Mouse (Mus musculus) gastrocnemius, adult 18-20 months (tissue): ENCODE data around the gene Zfp36l3. TPM values are rescaled to one million over a fixed set of nuclear protein-coding genes. Genes with fewer than 3 reads are reported as not detected.
"Not testable (repeated sequence)": the region's sequence is repeated elsewhere in the genome, so short reads cannot be mapped to it uniquely, and the experiment has no call there.

Experiments
- DNase-seq: peaks from one replicate; pipeline ENCODE4 v3.0.0; 2021; ENCODE audit warnings: low spot score
- long read RNA-seq, 2 experiments: library from polyadenylated mRNA; stranded (forward); transcript quantifications; one replicate each; pipeline ENCODE4 v2.0.0; 2021
- total RNA-seq, 2 experiments: library from RNA; stranded (reverse); gene quantifications; 2 replicates each; pipeline ENCODE4 v1.2.3; 2021

Gene Zfp36l3
- total RNA-seq: not detected
- long read RNA-seq, experiment 1: 0 reads
- long read RNA-seq, experiment 2: 0 reads

DNA sequence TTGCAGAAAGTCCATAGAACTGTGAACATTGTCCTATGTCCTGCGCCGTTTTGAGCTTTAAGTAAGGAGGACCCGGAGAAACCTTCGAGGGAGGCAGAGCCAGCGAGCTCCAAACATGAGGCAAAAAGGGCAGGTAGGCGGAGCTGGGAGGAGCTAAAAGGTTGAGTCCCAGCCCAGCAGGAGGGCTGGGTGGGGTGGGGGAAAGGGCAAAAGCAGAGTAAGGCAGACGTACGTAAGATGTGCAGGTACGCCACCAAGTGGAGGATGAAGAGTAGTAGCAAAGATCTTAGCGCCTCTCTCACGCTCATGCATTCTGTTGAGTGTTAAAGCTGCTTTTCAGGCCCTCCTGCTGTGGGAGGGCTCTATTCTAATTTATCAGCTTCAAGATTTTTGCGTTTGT lies at the start of gene Zfp36l3:
Zfp36l3 (minus strand) TSS at position 119 of the 400 bp plus-strand sequence.
- no peak for DNase-seq

DNA sequence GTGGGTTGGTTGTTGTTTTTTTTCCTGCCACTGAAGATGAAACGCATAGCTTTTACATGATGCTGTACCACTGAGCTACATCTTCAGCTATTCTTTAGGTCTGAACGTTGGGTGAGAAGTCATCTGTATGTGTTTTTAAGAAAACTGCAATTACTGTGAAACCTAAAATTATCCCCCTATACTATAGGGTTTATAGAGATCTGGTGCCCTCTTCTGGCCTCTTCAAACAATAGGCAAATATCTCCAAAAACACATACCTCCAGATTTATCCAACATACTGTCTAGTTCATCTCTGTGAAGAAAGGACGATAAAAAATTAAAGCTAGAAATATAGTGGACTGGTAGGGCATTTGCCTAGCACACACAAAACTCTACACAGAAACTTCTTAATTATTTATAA lies 22.9 kb upstream of the Zfp36l3 start:
- DNase-seq: no peak

DNA sequence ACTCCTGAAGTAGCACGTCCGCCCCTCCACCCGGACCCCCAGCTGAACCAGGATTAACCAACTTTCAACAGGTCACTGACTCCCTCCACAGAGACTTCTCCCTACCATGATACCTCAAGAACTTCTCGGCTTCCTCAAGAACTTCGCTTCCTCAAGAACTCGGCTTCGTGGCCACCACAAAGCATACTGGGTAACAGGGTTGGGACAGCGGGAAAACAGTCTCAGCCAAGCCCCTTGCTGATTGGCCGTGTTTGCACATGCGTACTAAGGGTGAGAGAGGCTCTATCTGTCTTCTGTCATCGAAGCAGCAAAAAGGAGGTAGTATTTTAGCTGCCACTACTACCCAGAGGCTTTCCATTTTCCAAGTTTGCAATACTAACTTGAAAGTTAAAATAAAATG lies 21.3 kb upstream of the Zfp36l3 start, which contains the start of gene Xlr:
Xlr (minus strand) TSS at position 188 of the 400 bp plus-strand sequence.
- not testable (repeated sequence) for DNase-seq

DNA sequence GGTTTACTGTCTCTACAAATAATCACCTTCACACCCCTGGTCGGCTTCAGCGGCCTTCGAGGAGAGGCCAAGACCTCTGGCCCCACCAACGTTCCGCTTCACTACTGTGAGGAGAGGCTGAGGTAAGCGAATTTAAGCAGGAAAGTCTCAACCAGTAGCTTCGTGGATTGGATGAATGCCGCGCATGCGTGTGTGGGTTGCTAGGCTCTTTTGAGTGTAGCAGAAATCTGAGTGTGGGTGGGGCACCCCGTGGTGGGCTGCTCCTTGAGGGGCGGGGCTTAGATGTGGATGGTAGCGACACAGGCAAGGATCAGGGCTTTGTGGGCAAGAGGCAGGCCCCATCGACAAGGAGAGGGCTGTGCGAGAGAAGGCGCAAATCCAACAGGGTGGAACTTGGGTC lies 18.5 kb downstream of the Zfp36l3 start, which contains the start of gene 1700013H16Rik:
1700013H16Rik (minus strand) TSS at position 96 of the 400 bp plus-strand sequence.
- no peak for DNase-seq

DNA sequence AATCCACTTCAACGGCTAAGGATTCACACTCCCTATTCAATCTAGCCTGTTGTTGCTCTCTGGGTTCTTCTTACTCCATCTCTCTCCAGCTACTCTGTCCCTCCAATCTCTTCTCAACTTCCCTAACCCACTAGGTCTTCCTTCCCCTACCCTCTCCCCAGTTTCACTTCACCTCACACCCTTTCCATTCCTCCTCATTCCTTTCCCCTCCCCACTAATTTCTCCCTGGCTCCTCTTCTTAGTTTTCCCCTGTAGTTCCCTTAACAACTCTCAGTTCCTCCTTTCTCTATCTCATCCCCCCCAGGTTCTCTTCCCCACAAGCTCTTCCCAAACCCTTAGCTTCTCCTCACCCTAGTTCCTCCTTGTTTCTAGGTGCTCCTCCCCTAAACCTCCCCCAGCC lies 23.3 kb downstream of the Zfp36l3 start:
- DNase-seq: no peak

DNA sequence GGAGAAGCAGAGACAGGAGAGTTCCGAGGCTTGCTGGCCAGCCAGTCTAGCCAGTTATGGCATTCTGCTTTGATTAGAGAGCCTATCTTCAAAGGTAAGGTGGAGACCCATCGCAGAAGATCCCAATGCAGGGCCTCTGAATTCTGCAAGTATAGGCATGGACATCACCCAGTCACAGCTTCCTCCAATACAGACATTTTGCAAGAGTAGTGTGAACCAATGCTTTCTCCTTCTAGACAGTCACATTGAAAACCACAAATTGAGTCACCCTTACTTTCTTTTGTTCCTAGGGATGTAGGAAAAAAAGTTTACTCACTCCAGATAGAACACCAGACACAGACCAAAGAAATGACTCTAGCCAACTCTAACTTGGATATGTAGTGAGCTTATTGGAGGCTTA lies 47.2 kb downstream of the Zfp36l3 start:
- no peak for DNase-seq

DNA sequence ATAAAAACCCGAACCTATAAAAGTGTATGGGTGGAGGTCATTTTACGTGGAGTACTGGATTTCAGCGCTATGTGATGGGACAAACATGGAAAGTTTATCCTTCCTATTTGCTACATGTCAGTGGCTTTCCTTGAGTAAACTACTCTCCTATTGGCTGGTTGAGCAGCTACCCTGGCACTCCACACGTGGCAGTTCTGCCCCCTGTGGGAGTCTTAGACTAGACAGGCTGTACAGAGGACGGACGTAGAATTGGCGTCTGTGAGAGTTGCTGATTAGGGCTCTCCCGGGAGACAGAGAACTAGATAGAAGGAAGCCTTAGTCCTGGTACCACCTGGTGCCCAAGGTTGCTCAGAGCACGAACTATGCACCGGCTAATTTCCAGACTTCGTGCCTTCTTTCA lies 51.6 kb downstream of the Zfp36l3 start, which contains the start of gene 4930502E18Rik:
4930502E18Rik (plus strand) TSS at position 231 of the 400 bp plus-strand sequence.
- no peak for DNase-seq

Other genes with a start within 250 kb of the Zfp36l3 start
- gene Rtl8c, start 168.4 kb downstream of the Zfp36l3 start, total RNA-seq: 1 to 10 TPM; 3.2 to 3.9 TPM
- gene Gm14597, start 167.4 kb downstream of the Zfp36l3 start, total RNA-seq: not detected
- gene Rtl8a, start 132.7 kb downstream of the Zfp36l3 start, total RNA-seq: 10 to 100 TPM; 63.3 to 64.5 TPM
- 10 to 100 TPM; 47.1 to 57.3 TPM for gene Rtl8b, start 106.0 kb downstream of the Zfp36l3 start, total RNA-seq
- gene 4930502E18Rik, start 51.6 kb downstream of the Zfp36l3 start, total RNA-seq: not detected
- not detected for gene 1700013H16Rik, start 18.6 kb downstream of the Zfp36l3 start, total RNA-seq
- gene Xlr, start 21.3 kb upstream of the Zfp36l3 start, total RNA-seq: under 1 TPM in 1 of 2 experiments, not detected in 1; 0.45 TPM